Mouse (Mus musculus) hindbrain, embryonic 12.5 days (tissue): ENCODE measurements at regions not wholly inside any gene's neighbourhood (a gene's known extent, or its start where the extent isn't known, plus 50 kb on each side); places are given as distances from the start of the nearest gene placed in this dataset.

Experiments used
- ATAC-seq: fragments of 200-750 bp; cut with Nextera tagmentation; 2 replicates; pipeline ENCODE4 v1.8.0; 2017; ENCODE audit warnings: moderate TSS enrichment; ENCODE audit not compliant: low FRiP score
- H3K27ac ChIP-seq: fragments of 300-500 bp; sonication (generic); 2 replicates; pipeline ENCODE4 v1.5.1; 2016; ENCODE audit warnings: mild to moderate bottlenecking
- H3K27me3 ChIP-seq: fragments of 300-500 bp; sonication (generic); 2 replicates; pipeline ENCODE4 v1.6.1; 2016; ENCODE audit warnings: mild to moderate bottlenecking
- H3K36me3 ChIP-seq: fragments of 300-500 bp; sonication (generic); 2 replicates; pipeline ENCODE4 v1.6.1; 2016; ENCODE audit warnings: mild to moderate bottlenecking
- H3K4me1 ChIP-seq: fragments of 300-500 bp; sonication (generic); 2 replicates; pipeline ENCODE4 v1.6.1; 2016
- H3K4me2 ChIP-seq: fragments of 300-500 bp; sonication (generic); replicated peaks from 2 replicates; pipeline ENCODE4 v1.6.1; 2016; ENCODE audit warnings: mild to moderate bottlenecking
- H3K4me3 ChIP-seq: fragments of 300-500 bp; sonication (generic); 2 replicates; pipeline ENCODE4 v1.5.1; 2016; ENCODE audit warnings: mild to moderate bottlenecking
- H3K9ac ChIP-seq: fragments of 300-500 bp; sonication (generic); 2 replicates; pipeline ENCODE4 v1.6.1; 2016; ENCODE audit warnings: mild to moderate bottlenecking, moderate library complexity
- H3K9me3 ChIP-seq: fragments of 300-500 bp; sonication (generic); replicated peaks from 2 replicates; pipeline ENCODE4 v1.6.1; 2016; ENCODE audit warnings: mild to moderate bottlenecking
- WGBS: fragments of 180-500 bp; shearing (Covaris S2); methylation state at CpG from one replicate; pipeline ENCODE4 v1.1.7; 2016; 5-methylcytosine and 5-hydroxymethylcytosine counted together

DNA sequence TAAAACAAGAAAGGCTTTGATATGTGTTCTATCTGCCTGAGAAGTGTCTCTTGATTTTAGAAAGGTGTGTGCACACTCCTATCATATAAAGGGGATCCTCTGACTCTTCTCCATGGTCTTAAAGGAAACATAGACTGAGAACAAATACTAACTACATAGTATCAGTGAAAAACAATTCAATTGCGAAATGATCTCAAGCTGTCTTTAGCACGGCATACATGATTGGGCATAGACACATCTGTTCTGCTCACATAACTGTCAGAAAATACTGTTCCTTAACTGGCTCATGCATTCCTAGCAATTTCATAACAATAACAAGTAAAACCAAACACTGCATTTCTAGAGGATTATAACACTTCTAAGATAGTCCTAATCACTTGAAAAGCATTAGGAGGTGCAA, 95.5 kb upstream of the Kitl start:
- Histone ChIP-seq H3K9ac (no peak overlapping the region), H3K4me3 (no peak overlapping the region), H3K27ac (no peak overlapping the region), H3K27me3 (no peaks in the 10 kb centered on the region), H3K9me3 (no peaks in the 10 kb centered on the region), H3K4me2 (no peak overlapping the region), H3K4me1 (no peaks in the 10 kb centered on the region), H3K36me3 (no peaks in the 10 kb centered on the region)
- ATAC-seq, result no peak
- 89% methylated on average over 2 of the region's 2 CpGs for WGBS

DNA sequence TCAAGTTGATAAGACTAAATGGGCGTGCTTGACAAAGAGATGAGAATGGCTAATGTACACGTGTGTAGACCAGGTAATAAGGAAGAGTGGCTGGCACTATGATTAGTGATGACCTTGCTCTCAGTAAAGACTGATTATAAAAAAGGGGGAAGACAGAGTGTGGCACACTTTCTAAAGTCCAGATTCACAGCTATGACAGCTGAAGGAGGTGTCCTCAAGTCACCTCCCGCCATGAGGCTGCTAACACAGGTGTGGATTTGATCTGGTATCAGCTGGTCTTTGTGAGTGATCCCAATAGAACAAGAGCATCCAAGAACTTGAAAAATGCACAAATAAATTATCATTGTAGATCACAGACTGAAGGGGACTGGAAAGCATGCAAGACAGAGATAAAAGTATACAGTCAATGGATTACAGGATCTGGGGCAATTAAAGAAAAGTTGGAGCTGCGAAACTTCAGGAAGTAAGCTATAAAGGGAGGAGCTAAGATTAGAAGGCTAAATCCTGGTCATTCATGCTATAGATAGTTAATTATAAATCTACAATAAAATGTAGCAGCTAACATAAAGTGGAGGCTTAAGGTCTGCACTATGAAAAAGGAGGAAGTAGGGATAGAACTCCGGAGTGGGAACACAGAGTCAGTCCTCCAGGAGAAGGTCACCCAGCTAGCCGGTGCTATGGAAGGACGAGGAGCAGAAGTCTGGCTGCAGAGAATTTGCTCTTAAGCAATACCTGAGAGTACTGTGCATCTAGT, 96.7 kb upstream of the Kitl start:
- Histone ChIP-seq H3K4me2 (no peak overlapping the region), H3K27me3 (no peaks in the 10 kb centered on the region), H3K9me3 (no peaks in the 10 kb centered on the region), H3K4me1 (no peaks in the 10 kb centered on the region), H3K27ac (no peak overlapping the region), H3K36me3 (no peaks in the 10 kb centered on the region), H3K9ac (no peak overlapping the region), H3K4me3 (no peak overlapping the region)
- no peak for ATAC-seq
- WGBS, result 89% methylated on average over 7 of the region's 7 CpGs

DNA sequence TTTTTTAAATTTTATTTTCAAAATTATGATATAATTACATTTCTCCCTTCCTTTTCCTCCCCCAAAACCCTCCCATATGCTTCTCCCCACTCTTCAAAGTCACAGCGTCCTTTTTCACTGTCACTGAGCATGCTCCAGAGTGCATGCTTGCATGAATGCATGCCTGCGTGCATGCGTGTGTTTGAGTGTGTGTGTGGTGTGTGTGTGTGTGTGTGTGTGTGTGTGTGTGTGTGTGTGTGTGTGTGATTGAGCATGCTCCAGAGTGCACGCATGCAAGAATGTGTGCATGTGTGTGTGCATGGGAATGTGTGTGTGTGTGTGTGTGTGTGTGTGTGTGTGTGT, 101.6 kb upstream of the Kitl start:
- Histone ChIP-seq H3K36me3 (no peaks in the 10 kb centered on the region), H3K27me3 (no peaks in the 10 kb centered on the region), H3K4me3 (no peak overlapping the region), H3K4me2 (no peak overlapping the region), H3K9ac (no peak overlapping the region), H3K9me3 (no peaks in the 10 kb centered on the region), H3K27ac (no peak overlapping the region), H3K4me1 (no peaks in the 10 kb centered on the region)
- 93% methylated on average over 4 of the region's 4 CpGs for WGBS
- no peak for ATAC-seq

DNA sequence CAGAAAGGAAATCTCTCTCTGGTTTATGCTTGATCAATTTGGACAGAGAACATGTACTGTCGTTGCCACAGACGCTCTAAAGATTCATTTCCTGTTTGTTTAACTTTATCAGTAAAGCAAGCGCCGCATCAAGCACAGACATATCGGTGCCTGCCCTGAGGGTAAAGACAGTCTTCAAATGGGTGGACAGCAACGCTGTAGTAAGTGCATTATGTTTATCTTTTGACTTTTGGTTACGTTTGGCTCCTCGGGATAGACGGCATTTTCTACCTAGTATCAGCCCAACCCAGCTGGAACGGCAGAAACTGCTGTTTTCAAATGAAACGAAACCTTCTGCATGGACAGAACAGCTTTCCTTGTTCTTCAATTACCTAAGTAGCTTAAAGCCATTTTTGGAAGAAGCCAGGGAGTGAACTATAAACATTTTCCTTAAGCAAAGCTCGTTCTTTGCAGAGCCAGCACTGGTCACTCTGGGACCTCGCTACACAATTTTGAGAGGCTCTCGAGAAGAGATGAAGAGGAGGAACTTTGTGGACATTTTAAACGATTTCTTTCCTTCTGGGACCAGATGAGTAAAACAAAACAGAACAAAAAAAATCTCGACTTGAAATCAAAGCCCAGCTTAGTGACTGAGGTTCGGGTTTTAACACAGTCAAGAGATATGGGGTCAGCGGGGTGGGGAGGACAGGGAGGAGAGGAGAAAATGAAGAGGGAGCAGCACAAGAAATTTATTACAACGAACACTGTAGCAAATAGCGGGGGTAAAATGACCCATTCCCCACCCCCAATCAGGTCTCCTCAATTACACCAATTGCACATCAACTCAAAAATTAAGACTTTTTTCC, 102.2 kb upstream of the Kitl start:
- H3K27me3 ChIP-seq, result no peaks in the 10 kb centered on the region
- H3K4me2 ChIP-seq, result peak overlapping the region; percentile 7; the same call in 1 of the 2 replicates
- no peak overlapping the region for H3K4me3 ChIP-seq
- H3K36me3 ChIP-seq, result no peaks in the 10 kb centered on the region
- no peak overlapping the region for H3K9ac ChIP-seq
- no peak for ATAC-seq
- WGBS, result 77% methylated on average over 20 of the region's 20 CpGs
- no peak overlapping the region for H3K27ac ChIP-seq
- H3K4me1 ChIP-seq, result no peaks in the 10 kb centered on the region
- no peaks in the 10 kb centered on the region for H3K9me3 ChIP-seq

DNA sequence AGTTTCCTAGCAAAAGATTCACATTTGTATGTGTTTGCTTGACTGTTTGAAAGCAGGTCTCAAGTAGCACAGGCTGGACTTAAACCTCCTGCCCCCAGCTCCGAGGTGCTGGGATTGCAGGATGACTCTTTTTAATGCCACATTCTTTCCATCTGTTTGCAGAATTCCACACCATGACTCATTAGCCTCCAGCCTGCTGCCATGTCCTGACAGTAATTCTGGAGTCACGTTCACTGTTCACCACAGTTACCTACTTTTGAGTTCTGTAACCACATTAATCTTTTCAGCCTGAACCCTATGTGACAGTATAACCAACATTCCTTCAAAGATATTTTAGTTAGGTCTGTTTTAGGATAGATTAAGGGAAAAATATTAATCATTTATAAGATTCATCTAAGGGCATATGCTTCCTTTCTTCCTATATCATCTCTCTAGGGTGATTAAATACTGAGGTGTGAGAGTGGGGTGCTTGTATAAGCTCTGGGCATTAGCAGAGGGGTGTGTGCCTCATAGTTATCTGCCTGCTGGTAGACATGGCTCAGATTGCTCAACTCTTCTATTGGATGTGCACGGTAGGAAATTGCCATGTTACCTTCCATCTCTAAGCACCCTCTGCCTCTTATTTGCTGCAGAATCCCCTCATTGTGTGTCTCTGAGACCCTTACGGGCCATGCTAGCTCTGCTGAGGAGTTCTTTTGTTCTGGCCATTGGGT, 105.3 kb upstream of the Kitl start:
- Histone ChIP-seq H3K9ac (no peak overlapping the region), H3K4me1 (no peaks in the 10 kb centered on the region), H3K36me3 (no peaks in the 10 kb centered on the region), H3K9me3 (no peaks in the 10 kb centered on the region), H3K27ac (no peak overlapping the region), H3K27me3 (no peaks in the 10 kb centered on the region), H3K4me2 (no peak overlapping the region), H3K4me3 (no peak overlapping the region)
- WGBS, result 70% methylated on average over 4 of the region's 4 CpGs
- ATAC-seq, result no peak

DNA sequence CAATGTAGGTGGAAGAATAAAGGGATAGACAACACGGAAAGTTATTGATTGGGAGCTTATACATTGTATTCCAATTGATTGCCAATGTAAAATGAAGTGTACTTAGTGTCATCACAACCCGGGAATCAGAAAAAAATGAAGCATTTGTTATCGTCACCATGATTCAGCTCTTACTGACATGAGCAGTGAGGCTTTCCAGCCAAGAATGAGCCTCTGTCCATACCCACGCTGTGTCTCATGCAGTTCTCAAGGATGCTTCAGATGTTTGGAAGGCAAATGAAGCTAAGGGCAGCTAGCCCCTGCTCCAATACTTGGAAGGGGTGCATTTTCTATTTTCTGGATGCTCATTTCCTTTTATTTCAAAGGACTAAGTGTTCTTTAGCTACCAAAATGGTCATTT, 107.4 kb upstream of the Kitl start:
- no peaks in the 10 kb centered on the region for H3K27me3 ChIP-seq
- WGBS, result 48% methylated on average over 4 of the region's 4 CpGs
- no peaks in the 10 kb centered on the region for H3K36me3 ChIP-seq
- H3K9me3 ChIP-seq, result no peaks in the 10 kb centered on the region
- no peak overlapping the region for H3K4me3 ChIP-seq
- H3K9ac ChIP-seq, result no peak overlapping the region
- no peak for ATAC-seq
- no peak overlapping the region for H3K4me2 ChIP-seq
- no peak overlapping the region for H3K27ac ChIP-seq
- no peaks in the 10 kb centered on the region for H3K4me1 ChIP-seq

DNA sequence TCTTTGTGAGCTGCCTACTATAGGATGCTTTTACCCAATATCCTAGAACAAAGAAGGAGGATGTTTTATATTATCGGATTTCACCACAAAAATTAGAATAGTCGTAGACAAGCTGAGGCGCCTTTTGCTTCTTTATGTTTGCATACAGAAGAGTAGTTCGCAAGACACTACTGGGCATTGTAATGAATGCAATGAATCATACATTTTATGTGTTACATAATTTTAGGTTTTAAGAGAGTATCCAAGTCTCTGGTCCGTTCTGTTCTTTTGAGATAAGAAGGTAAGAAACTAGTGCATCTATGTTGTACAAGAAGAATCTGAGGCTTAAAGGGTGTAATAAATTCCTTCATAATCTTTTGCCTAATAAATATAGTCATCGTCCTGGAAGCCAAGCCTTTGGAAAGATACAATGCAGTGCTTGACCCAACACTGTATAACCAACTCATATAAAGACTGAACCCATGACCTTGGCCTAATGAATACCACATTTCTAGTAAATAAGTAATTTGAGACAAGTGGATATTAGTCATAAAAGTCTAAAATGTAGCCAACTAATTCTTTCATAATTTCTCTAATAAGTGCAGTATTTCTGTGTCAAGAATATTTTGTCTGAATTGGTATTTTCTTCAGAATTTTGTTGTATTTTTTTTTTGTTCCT, 108.5 kb upstream of the Kitl start:
- WGBS, result 90% methylated on average over 6 of the region's 6 CpGs
- no peak for ATAC-seq
- Histone ChIP-seq H3K4me2 (no peak overlapping the region), H3K9me3 (no peaks in the 10 kb centered on the region), H3K36me3 (no peaks in the 10 kb centered on the region), H3K27me3 (no peaks in the 10 kb centered on the region), H3K4me3 (no peak overlapping the region), H3K27ac (no peak overlapping the region), H3K4me1 (no peaks in the 10 kb centered on the region), H3K9ac (no peak overlapping the region)

DNA sequence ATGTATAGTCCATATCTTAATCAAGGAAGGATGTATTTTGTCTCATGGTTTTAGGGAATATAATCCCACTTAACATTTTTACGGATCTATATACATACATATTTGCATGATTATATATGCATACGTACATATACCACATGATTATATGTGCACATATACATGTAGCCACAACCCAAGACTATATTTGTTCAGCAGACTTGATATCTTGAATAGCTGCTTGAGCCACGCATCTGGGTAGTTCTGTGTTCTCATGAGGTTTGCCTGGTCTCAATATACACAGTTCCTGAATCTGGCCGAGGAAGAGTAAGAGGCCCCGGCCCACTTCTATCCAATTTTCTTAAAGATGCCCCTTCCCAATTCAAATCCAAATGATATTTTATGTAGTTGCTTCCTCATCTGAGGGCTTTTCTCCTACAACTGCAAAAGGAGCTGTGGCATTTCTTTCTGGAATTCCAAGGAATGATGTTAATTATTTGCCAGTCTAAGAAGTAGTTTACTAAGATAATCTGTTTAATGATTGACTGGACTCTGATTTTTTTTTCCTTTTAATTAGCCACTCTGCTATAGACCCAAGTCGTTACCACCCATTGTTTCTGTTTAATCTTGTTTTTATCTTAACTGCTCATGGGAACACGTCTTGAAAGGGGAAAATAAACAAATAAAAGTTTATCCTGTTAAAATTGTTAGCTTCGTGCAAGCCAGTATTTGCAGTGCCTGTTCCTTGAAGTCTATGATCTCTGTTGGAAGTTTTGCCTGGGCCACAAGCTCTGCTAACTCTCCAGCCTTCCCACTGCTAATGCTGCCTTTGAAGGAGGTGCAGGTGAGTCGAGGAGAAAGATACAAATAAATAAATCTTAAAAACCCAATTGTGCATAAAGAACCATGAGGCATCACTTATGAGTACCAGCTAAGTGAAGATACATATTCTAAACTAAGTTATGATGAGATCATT, 112.9 kb upstream of the Kitl start:
- 72% methylated on average over 9 of the region's 9 CpGs for WGBS
- Histone ChIP-seq H3K27me3 (no peaks in the 10 kb centered on the region), H3K4me1 (no peaks in the 10 kb centered on the region), H3K9me3 (no peaks in the 10 kb centered on the region), H3K4me2 (no peak overlapping the region), H3K36me3 (no peaks in the 10 kb centered on the region), H3K27ac (no peak overlapping the region), H3K4me3 (no peak overlapping the region), H3K9ac (no peak overlapping the region)
- no peak for ATAC-seq

DNA sequence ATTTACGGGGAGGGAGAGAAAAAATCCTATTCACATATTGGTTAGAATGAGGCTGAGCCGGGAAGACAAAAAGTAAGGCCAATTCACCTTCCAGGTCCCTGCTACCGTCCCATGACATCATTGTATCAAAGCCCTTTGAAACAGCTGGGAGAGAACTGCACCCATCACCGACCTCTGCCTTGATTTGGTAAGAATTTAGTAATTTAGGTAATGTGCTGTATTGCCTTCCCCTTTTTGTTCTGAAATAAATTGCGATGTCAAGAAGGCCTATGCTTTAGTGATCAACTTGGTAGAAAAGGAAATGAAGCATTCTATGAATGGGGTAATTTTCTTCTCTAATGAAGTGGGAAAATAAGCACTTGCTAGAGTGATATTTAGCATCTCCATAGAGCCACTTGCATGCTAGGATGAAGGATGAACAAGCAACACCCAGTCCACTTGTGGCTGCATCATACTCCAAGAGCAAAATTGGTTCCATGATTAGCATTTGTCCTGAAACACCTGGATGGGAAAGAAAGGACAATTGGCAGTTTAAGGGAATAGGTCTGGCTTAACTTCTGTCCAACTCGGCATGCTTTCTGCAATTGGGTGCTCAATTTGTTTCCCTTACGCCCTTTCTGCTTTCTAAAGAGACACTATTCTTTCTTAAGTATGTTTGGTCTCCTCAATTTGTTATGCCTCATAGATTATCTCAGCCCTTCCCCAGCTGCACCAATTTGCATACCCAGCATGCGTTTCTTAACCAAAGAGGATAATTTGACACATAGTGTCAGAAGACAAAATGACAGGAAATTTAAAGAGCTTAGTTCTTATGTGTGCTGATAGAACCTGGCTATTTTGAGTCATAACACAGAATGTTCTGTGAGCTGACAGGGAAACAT, 114.2 kb upstream of the Kitl start:
- 67% methylated on average over 8 of the region's 8 CpGs for WGBS
- ATAC-seq, result no peak
- no peak overlapping the region for H3K4me3 ChIP-seq

DNA sequence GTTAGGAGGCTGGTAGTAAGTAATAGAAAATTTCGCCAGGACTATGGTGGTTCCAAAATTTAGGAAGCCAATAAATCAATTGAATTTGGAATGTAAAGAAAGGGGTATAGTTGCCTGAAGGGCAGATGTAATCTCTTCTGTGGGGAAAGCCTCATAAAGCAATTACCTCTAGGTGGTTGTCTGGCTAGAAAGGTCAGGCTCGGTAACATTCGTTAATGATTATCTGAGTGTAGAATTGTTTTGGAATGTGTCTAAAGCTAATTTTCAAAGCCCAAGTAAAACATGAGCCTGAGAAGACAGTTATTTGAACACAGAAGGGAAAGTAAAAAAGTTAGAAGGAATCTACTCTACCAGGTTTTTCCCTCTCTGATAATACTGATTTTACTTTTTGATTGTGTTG, 121.4 kb upstream of the Kitl start:
- ATAC-seq, result no peak
- Histone ChIP-seq H3K27ac (no peak overlapping the region), H3K27me3 (no peaks in the 10 kb centered on the region), H3K9me3 (no peaks in the 10 kb centered on the region), H3K4me2 (no peak overlapping the region), H3K36me3 (no peaks in the 10 kb centered on the region), H3K4me3 (no peak overlapping the region), H3K4me1 (no peaks in the 10 kb centered on the region), H3K9ac (no peak overlapping the region)
- 58% methylated on average over 3 of the region's 3 CpGs for WGBS

More for the DNA sequence above, 114.2 kb upstream of the Kitl start:
- Histone ChIP-seq H3K36me3 (no peaks in the 10 kb centered on the region), H3K4me1 (no peaks in the 10 kb centered on the region), H3K9ac (no peak overlapping the region), H3K27ac (no peak overlapping the region), H3K9me3 (no peaks in the 10 kb centered on the region), H3K4me2 (no peak overlapping the region), H3K27me3 (no peaks in the 10 kb centered on the region)

DNA sequence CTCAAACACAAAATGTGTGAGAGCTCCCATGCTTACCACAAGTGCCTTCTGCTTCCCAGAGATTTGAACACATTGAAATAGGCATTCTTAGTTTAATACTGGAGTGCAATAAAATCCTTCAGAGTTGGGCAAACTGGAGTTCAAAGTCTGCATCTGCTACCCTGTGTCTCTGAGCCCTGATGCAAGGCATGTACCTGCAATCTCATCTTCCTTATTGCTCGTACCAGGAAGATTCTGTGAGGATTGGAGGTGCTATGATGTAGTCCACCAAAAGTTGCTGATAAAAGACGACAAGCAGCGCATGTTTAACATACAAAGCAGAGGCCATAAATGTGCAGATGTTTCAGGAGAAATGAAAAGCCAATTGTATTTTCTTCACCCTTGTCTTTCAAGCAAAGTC, 123.5 kb upstream of the Kitl start:
- Histone ChIP-seq H3K9me3 (no peaks in the 10 kb centered on the region), H3K4me2 (no peak overlapping the region), H3K9ac (no peak overlapping the region), H3K27me3 (no peaks in the 10 kb centered on the region), H3K27ac (no peak overlapping the region), H3K4me1 (no peaks in the 10 kb centered on the region), H3K4me3 (no peak overlapping the region), H3K36me3 (no peaks in the 10 kb centered on the region)
- WGBS, result 91% methylated on average over 3 of the region's 3 CpGs
- no peak for ATAC-seq
